Mouse (Mus musculus): ENCODE results near the gene Ttc17. TPM values are rescaled to one million over a fixed set of nuclear protein-coding genes. Genes with fewer than 3 reads are reported as not detected.

The Ttc17 gene
- polyA plus RNA-seq, 1 experiment from 2014 or later, result 24.0 TPM

- ATAC-seq, result no peak
- Histone ChIP-seq H3K9me3 (ENCODE audit: control insufficient read depth, low read length) (no peaks in the 10 kb centered on the region), H3K27ac (ENCODE audit: low read depth, low read length) (no peak overlapping the region), H3K4me3 (ENCODE audit: low read length) (no peak overlapping the region), H3K9ac (ENCODE audit: low read depth, low read length) (no peak overlapping the region), H3K27me3 (replicated peaks; ENCODE audit: control insufficient read depth, insufficient read depth, low read length) (no peaks in the 10 kb centered on the region), H3K4me2 (ENCODE audit: low read length) (no peak overlapping the region), H3K4me1 (ENCODE audit: control insufficient read depth, insufficient read depth, low read depth, low read length) (no peaks in the 10 kb centered on the region), H3K36me3 (ENCODE audit: control insufficient read depth, insufficient read depth, low read length) (no peaks in the 10 kb centered on the region; the same call in 1 of the 2 replicates)
- 97% methylated on average over 5 of the region's 5 CpGs for WGBS
These were observed 59.7 kb downstream of the Ttc17 start for GRCm38 (mm10) chr2:94346746-94347145.

GRCm38 (mm10) chr2:94344624-94345023 lies 61.9 kb downstream of the Ttc17 start:
- WGBS, result 92% methylated on average over 4 of the region's 4 CpGs
- Histone ChIP-seq H3K9ac (ENCODE audit: low read depth, low read length) (no peak overlapping the region), H3K27me3 (replicated peaks; ENCODE audit: control insufficient read depth, insufficient read depth, low read length) (no peaks in the 10 kb centered on the region), H3K27ac (ENCODE audit: low read depth, low read length) (no peak overlapping the region), H3K36me3 (ENCODE audit: control insufficient read depth, insufficient read depth, low read length) (peaks cover 3% of the 10 kb centered on the region; the same call in 1 of the 2 replicates), H3K4me3 (ENCODE audit: low read length) (no peak overlapping the region), H3K4me1 (ENCODE audit: control insufficient read depth, insufficient read depth, low read depth, low read length) (no peaks in the 10 kb centered on the region), H3K9me3 (ENCODE audit: control insufficient read depth, low read length) (no peaks in the 10 kb centered on the region), H3K4me2 (ENCODE audit: low read length) (no peak overlapping the region)
- no peak for ATAC-seq

GRCm38 (mm10) chr2:94343290-94344285 lies 62.9 kb downstream of the Ttc17 start:
- Histone ChIP-seq H3K27me3 (replicated peaks; ENCODE audit: control insufficient read depth, insufficient read depth, low read length) (no peaks in the 10 kb centered on the region), H3K4me3 (ENCODE audit: low read length) (no peak overlapping the region), H3K36me3 (ENCODE audit: control insufficient read depth, insufficient read depth, low read length) (peaks cover 3% of the 10 kb centered on the region; the same call in 1 of the 2 replicates), H3K27ac (ENCODE audit: low read depth, low read length) (no peak overlapping the region), H3K4me2 (ENCODE audit: low read length) (no peak overlapping the region), H3K4me1 (ENCODE audit: control insufficient read depth, insufficient read depth, low read depth, low read length) (no peaks in the 10 kb centered on the region), H3K9me3 (ENCODE audit: control insufficient read depth, low read length) (no peaks in the 10 kb centered on the region), H3K9ac (ENCODE audit: low read depth, low read length) (no peak overlapping the region)
- no peak for ATAC-seq
- 68% methylated on average over 12 of the region's 12 CpGs for WGBS

- H3K4me3 ChIP-seq (ENCODE audit: low read length), result no peak overlapping the region
- ATAC-seq, result no peak
- H3K9me3 ChIP-seq (ENCODE audit: control insufficient read depth, low read length), result no peaks in the 10 kb centered on the region
- no peak overlapping the region for H3K4me2 ChIP-seq (ENCODE audit: low read length)
- no peak overlapping the region for H3K9ac ChIP-seq (ENCODE audit: low read depth, low read length)
- no peaks in the 10 kb centered on the region for H3K4me1 ChIP-seq (ENCODE audit: control insufficient read depth, insufficient read depth, low read depth, low read length)
- no peak overlapping the region for H3K27ac ChIP-seq (ENCODE audit: low read depth, low read length)
- peaks cover 7% of the 10 kb centered on the region; the same call in 1 of the 2 replicates for H3K36me3 ChIP-seq (ENCODE audit: control insufficient read depth, insufficient read depth, low read length)
- 47% methylated on average over 1 of the region's 1 CpGs for WGBS
- H3K27me3 ChIP-seq (replicated peaks; ENCODE audit: control insufficient read depth, insufficient read depth, low read length), result no peaks in the 10 kb centered on the region
These were observed 65.7 kb downstream of the Ttc17 start for GRCm38 (mm10) chr2:94340769-94341168.

GRCm38 (mm10) chr2:94339495-94339894 lies 67.0 kb downstream of the Ttc17 start:
- H3K4me2 ChIP-seq (ENCODE audit: low read length), result no peak overlapping the region
- H3K9ac ChIP-seq (ENCODE audit: low read depth, low read length), result no peak overlapping the region
- no peaks in the 10 kb centered on the region for H3K9me3 ChIP-seq (ENCODE audit: control insufficient read depth, low read length)
- no peaks in the 10 kb centered on the region for H3K27me3 ChIP-seq (replicated peaks; ENCODE audit: control insufficient read depth, insufficient read depth, low read length)
- no peaks in the 10 kb centered on the region for H3K4me1 ChIP-seq (ENCODE audit: control insufficient read depth, insufficient read depth, low read depth, low read length)
- H3K27ac ChIP-seq (ENCODE audit: low read depth, low read length), result no peak overlapping the region
- H3K4me3 ChIP-seq (ENCODE audit: low read length), result no peak overlapping the region
- ATAC-seq, result no peak
- 95% methylated on average over 5 of the region's 5 CpGs for WGBS
- H3K36me3 ChIP-seq (ENCODE audit: control insufficient read depth, insufficient read depth, low read length), result peaks cover 11% of the 10 kb centered on the region; the same call in 1 of the 2 replicates

GRCm38 (mm10) chr2:94336336-94336735 lies 70.2 kb downstream of the Ttc17 start:
- H3K36me3 ChIP-seq (ENCODE audit: control insufficient read depth, insufficient read depth, low read length), result peaks cover 15% of the 10 kb centered on the region
- 88% methylated on average over 9 of the region's 9 CpGs for WGBS
- no peak for ATAC-seq
- no peaks in the 10 kb centered on the region for H3K27me3 ChIP-seq (replicated peaks; ENCODE audit: control insufficient read depth, insufficient read depth, low read length)
- H3K9ac ChIP-seq (ENCODE audit: low read depth, low read length), result no peak overlapping the region
- no peaks in the 10 kb centered on the region for H3K4me1 ChIP-seq (ENCODE audit: control insufficient read depth, insufficient read depth, low read depth, low read length)
- no peak overlapping the region for H3K27ac ChIP-seq (ENCODE audit: low read depth, low read length)
- no peaks in the 10 kb centered on the region for H3K9me3 ChIP-seq (ENCODE audit: control insufficient read depth, low read length)
- no peak overlapping the region for H3K4me2 ChIP-seq (ENCODE audit: low read length)
- no peak overlapping the region for H3K4me3 ChIP-seq (ENCODE audit: low read length)

- Histone ChIP-seq H3K9me3 (ENCODE audit: control insufficient read depth, low read length) (no peaks in the 10 kb centered on the region), H3K27ac (ENCODE audit: low read depth, low read length) (0 out of 2 replicates have a peak overlapping the region, but pooled peaks have one; percentile 12), H3K27me3 (replicated peaks; ENCODE audit: control insufficient read depth, insufficient read depth, low read length) (no peaks in the 10 kb centered on the region), H3K4me3 (ENCODE audit: low read length) (no peak overlapping the region), H3K4me1 (ENCODE audit: control insufficient read depth, insufficient read depth, low read depth, low read length) (no peaks in the 10 kb centered on the region), H3K4me2 (ENCODE audit: low read length) (no peak overlapping the region), H3K36me3 (ENCODE audit: control insufficient read depth, insufficient read depth, low read length) (peaks cover 21% of the 10 kb centered on the region), H3K9ac (ENCODE audit: low read depth, low read length) (no peak overlapping the region)
- 39% methylated on average over 2 of the region's 2 CpGs for WGBS
- ATAC-seq, result no peak
These were observed 71.8 kb downstream of the Ttc17 start for GRCm38 (mm10) chr2:94334742-94335046.

GRCm38 (mm10) chr2:94333841-94334741 lies 72.4 kb downstream of the Ttc17 start:
- H3K4me2 ChIP-seq (ENCODE audit: low read length), result no peak overlapping the region
- no peak overlapping the region for H3K9ac ChIP-seq (ENCODE audit: low read depth, low read length)
- peaks cover 21% of the 10 kb centered on the region for H3K36me3 ChIP-seq (ENCODE audit: control insufficient read depth, insufficient read depth, low read length)
- no peaks in the 10 kb centered on the region for H3K27me3 ChIP-seq (replicated peaks; ENCODE audit: control insufficient read depth, insufficient read depth, low read length)
- H3K4me1 ChIP-seq (ENCODE audit: control insufficient read depth, insufficient read depth, low read depth, low read length), result no peaks in the 10 kb centered on the region
- H3K9me3 ChIP-seq (ENCODE audit: control insufficient read depth, low read length), result no peaks in the 10 kb centered on the region
- H3K27ac ChIP-seq (ENCODE audit: low read depth, low read length), result 0 out of 2 replicates have a peak overlapping the region, but pooled peaks have one; percentile 12
- no peak for ATAC-seq
- WGBS, result 78% methylated on average over 14 of the region's 14 CpGs
- no peak overlapping the region for H3K4me3 ChIP-seq (ENCODE audit: low read length)

- 93% methylated on average over 2 of the region's 2 CpGs for WGBS
- Histone ChIP-seq H3K9me3 (ENCODE audit: control insufficient read depth, low read length) (no peaks in the 10 kb centered on the region), H3K27me3 (replicated peaks; ENCODE audit: control insufficient read depth, insufficient read depth, low read length) (no peaks in the 10 kb centered on the region), H3K9ac (ENCODE audit: low read depth, low read length) (no peak overlapping the region), H3K36me3 (ENCODE audit: control insufficient read depth, insufficient read depth, low read length) (peaks cover 21% of the 10 kb centered on the region), H3K27ac (ENCODE audit: low read depth, low read length) (no peak overlapping the region), H3K4me2 (ENCODE audit: low read length) (no peak overlapping the region), H3K4me1 (ENCODE audit: control insufficient read depth, insufficient read depth, low read depth, low read length) (no peaks in the 10 kb centered on the region), H3K4me3 (ENCODE audit: low read length) (no peak overlapping the region)
- ATAC-seq, result no peak
These were observed 73.4 kb downstream of the Ttc17 start for GRCm38 (mm10) chr2:94333086-94333485.

Measured in hindbrain, embryonic 16.5 days (tissue).